Mouse (Mus musculus) stomach, embryonic 14.5 days (tissue): ENCODE measurements around the gene Ift88. TPM values are rescaled to one million over a fixed set of nuclear protein-coding genes. Genes with fewer than 3 reads are reported as not detected.
"Not testable (repeated sequence)": the region's sequence is repeated elsewhere in the genome, so short reads cannot be mapped to it uniquely, and the experiment has no call there.

Source experiments
- ATAC-seq: fragments of 200-750 bp; cut with Nextera tagmentation; 2 replicates; pipeline ENCODE4 v1.8.0; 2017; ENCODE audit warnings: low read depth, moderate TSS enrichment; ENCODE audit not compliant: insufficient number of reproducible peaks, insufficient read depth, low FRiP score
- H3K27ac ChIP-seq: fragments of 300-500 bp; sonication (generic); 2 replicates; pipeline ENCODE4 v1.5.1; 2014; ENCODE audit warnings: mild to moderate bottlenecking, low read length, moderate library complexity, mixed read lengths
- H3K27me3 ChIP-seq: fragments of 300-500 bp; sonication (generic); 2 replicates; pipeline ENCODE4 v1.6.1; 2014; ENCODE audit warnings: low read length, control low read depth, mixed read lengths; ENCODE audit not compliant: control insufficient read depth, insufficient read depth
- H3K36me3 ChIP-seq: fragments of 300-500 bp; sonication (generic); 2 replicates; pipeline ENCODE4 v1.6.1; 2014; ENCODE audit warnings: mild to moderate bottlenecking, control low read depth, low read length, moderate library complexity, mixed read lengths; ENCODE audit not compliant: control insufficient read depth, insufficient read depth
- H3K4me1 ChIP-seq: fragments of 300-500 bp; sonication (generic); 2 replicates; pipeline ENCODE4 v1.6.1; 2014; ENCODE audit warnings: low read length, control low read depth, mixed read lengths; ENCODE audit not compliant: control insufficient read depth, insufficient read depth
- H3K4me2 ChIP-seq: fragments of 300-500 bp; sonication (generic); replicated peaks from 2 replicates; pipeline ENCODE4 v1.6.1; 2014; ENCODE audit warnings: low read depth, low read length, control low read depth
- H3K4me3 ChIP-seq: fragments of 300-500 bp; sonication (generic); 2 replicates; pipeline ENCODE4 v1.5.1; 2014; ENCODE audit warnings: low read depth, low read length, control low read depth
- H3K9ac ChIP-seq: fragments of 300-500 bp; sonication (generic); replicated peaks from 2 replicates; pipeline ENCODE4 v1.6.1; 2014; ENCODE audit warnings: low read depth, mild to moderate bottlenecking, control low read depth, low read length, moderate library complexity, mixed read lengths
- H3K9me3 ChIP-seq: fragments of 300-500 bp; sonication (generic); 2 replicates; pipeline ENCODE4 v1.6.1; 2016; ENCODE audit warnings: low read depth, low read length, control low read depth; ENCODE audit not compliant: control insufficient read depth
- WGBS: fragments of 180-500 bp; shearing (Covaris S2); extraction: QIAGEN DNeasy Blood & Tissue Kit; methylation state at CpG from one replicate; pipeline ENCODE4 v1.1.7; 2014; 5-methylcytosine and 5-hydroxymethylcytosine counted together
- polyA plus RNA-seq: library from polyadenylated mRNA; unstranded; fragments of >200 nt; fragmentation: Nextera tagmentation; extraction: Ambion mirVana; gene quantifications from 2 replicates; pipeline ENCODE4 v1.2.1, GENCODE M21; 2014

The Ift88 gene
- polyA plus RNA-seq, 1 experiment from 2014 or later, result 22.8 TPM

DNA sequence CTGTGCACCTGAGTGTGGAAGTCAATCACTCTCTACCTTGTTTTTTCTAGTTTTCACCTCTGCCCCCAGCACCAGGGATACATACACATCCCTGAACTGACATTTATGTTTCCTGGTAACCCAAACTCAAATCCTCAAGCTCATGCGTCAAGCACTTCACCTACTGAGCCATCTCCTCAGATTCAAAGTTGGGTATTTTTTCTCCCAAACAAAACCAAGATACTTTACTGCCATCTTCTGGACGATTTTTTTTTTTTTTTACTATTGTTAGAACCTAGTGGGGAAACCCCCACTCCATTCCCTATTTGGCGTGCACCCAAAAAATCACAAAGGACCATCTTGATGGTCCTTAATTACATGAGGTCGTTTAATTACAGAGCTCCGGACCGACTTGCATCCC lies 14.8 kb upstream of the Ift88 start:
- Histone ChIP-seq H3K9me3 (no peaks in the 10 kb centered on the region), H3K27me3 (no peaks in the 10 kb centered on the region), H3K36me3 (no peaks in the 10 kb centered on the region), H3K4me1 (0 out of 2 replicates have a peak, but pooled peaks cover 4% of the 10 kb centered on the region), H3K4me3 (no peak overlapping the region), H3K27ac (no peak overlapping the region), H3K9ac (no peak overlapping the region), H3K4me2 (no peak overlapping the region)
- no peak for ATAC-seq
- WGBS, result 25% methylated on average over 6 of the region's 6 CpGs

DNA sequence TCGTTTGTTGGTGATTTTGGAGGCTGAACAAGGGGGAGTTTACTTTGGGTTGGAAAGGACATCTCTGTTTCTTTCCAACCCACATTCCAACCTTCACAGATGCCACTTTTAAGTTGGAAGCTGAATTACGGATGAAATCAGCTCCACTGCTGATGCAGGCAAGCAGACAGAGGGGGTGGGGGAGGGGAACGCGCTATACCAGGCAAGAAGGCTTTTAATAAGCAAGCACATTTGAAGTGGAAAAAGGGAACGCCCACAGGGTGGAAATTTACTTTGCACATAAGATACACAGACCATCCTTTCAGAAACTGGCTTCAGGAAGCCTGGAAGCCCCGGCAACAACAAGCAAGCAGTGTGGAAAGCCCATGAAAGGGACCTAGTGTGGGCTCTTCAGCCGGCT lies 11.7 kb upstream of the Ift88 start:
- Histone ChIP-seq H3K4me1 (0 out of 2 replicates have a peak, but pooled peaks cover 4% of the 10 kb centered on the region), H3K36me3 (no peaks in the 10 kb centered on the region), H3K9ac (no peak overlapping the region), H3K4me3 (no peak overlapping the region), H3K4me2 (no peak overlapping the region), H3K27ac (no peak overlapping the region), H3K9me3 (no peaks in the 10 kb centered on the region), H3K27me3 (no peaks in the 10 kb centered on the region)
- no peak for ATAC-seq
- 49% methylated on average over 7 of the region's 7 CpGs for WGBS

DNA sequence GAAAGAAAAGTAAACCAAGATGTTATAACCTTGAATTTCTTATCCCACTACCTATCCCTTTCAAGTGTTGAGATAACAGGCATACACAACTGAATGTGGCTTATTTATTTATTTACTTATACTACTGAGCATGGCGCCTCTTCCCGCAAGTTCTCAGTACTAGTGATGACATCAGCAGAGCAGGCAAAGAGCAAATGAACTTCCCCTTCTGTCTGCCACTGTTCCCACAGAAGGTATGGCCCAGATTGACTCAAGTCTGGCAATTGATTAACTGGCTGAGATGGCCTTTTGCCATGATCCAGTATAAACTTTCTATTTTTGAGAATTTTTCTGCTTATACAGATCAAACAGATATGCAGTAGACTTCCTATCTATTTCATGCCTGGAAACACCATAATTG lies 6.7 kb upstream of the Ift88 start:
- no peaks in the 10 kb centered on the region for H3K4me1 ChIP-seq
- no peak for ATAC-seq
- no peak overlapping the region for H3K4me3 ChIP-seq
- no peaks in the 10 kb centered on the region for H3K36me3 ChIP-seq
- H3K9ac ChIP-seq, result no peak overlapping the region
- H3K27ac ChIP-seq, result no peak overlapping the region
- no peak overlapping the region for H3K4me2 ChIP-seq
- H3K27me3 ChIP-seq, result no peaks in the 10 kb centered on the region
- WGBS, result 81% methylated on average over 2 of the region's 2 CpGs
- no peaks in the 10 kb centered on the region for H3K9me3 ChIP-seq

DNA sequence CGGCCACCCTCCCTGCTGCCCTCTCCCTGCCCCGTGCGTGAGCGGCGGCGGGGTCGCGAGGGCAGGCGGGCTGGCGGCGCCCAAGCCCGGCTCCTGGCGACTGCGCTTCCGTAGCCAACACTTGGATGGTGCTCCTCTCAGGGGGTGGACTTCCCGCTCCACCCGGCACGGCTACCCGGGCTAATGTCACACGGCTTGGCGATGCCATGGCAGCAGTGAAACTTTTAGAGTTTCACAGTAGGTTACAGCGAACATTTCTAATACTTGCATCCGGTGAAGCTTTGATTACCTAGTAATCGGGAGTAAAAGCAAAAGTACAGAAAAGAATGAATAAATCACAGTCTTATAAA lies 325 bp downstream of the Ift88 start:
- peak overlapping the region; percentile 55 for H3K4me2 ChIP-seq

DNA sequence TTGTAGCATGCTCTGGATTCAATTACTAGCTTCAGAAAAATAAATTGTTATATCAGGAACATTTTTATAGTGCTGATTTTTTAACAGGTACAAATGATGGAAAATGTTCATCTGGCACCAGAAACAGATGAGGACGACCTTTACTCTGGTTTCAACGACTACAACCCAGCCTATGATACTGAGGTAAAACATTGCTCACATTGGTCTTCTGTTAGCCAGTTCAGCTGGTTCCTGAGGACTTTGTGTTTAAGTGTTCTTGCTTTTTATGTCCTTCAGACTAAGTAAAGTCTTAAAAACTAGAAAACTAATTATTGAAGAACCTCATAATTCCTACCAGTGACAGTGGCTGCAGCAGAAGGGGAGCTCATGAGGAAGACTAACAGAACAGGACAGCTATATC lies 6.6 kb downstream of the Ift88 start:
- Histone ChIP-seq H3K4me2 (no peak overlapping the region), H3K27ac (no peak overlapping the region), H3K9ac (no peak overlapping the region), H3K27me3 (no peaks in the 10 kb centered on the region), H3K4me1 (no peaks in the 10 kb centered on the region), H3K4me3 (no peak overlapping the region), H3K9me3 (no peaks in the 10 kb centered on the region), H3K36me3 (no peaks in the 10 kb centered on the region)
- WGBS, result 73% methylated on average over 2 of the region's 2 CpGs
- no peak for ATAC-seq

More for the DNA sequence above, 325 bp downstream of the Ift88 start:
- Histone ChIP-seq H3K27ac (no peak overlapping the region; the same call in 1 of the 2 replicates), H3K4me3 (peak overlapping the region; percentile 52), H3K36me3 (no peaks in the 10 kb centered on the region), H3K4me1 (no peaks in the 10 kb centered on the region), H3K27me3 (no peaks in the 10 kb centered on the region), H3K9me3 (no peaks in the 10 kb centered on the region), H3K9ac (peak overlapping the region; percentile 51)
- WGBS, result 1% methylated on average over 24 of the region's 24 CpGs
- no peak for ATAC-seq

DNA sequence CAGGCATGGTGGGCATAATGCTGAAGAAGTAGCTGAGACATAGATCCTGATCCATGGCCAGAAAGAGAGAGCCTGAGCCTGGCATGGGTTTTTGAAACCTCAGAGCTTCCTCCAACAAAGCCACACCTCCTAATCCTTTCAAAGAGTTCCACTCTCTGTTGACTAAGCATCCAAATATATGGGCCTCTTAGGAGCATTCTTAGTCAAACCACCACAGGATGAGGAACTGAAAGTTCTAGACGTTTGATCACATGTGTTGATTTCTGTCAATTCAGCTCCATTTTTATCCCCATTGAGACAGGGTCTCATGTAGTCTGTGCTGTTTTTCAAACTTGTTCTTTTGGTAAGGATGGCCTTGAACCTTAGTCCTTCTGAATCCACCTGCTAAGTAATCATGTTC lies 28.7 kb downstream of the Ift88 start:
- no peak for ATAC-seq
- no peaks in the 10 kb centered on the region; the same call in 1 of the 2 replicates for H3K36me3 ChIP-seq
- no peak overlapping the region for H3K4me2 ChIP-seq
- no peaks in the 10 kb centered on the region for H3K4me1 ChIP-seq
- no peak overlapping the region for H3K4me3 ChIP-seq
- WGBS, result 88% methylated on average over 1 of the region's 1 CpGs
- no peaks in the 10 kb centered on the region for H3K9me3 ChIP-seq
- H3K9ac ChIP-seq, result no peak overlapping the region
- no peaks in the 10 kb centered on the region for H3K27me3 ChIP-seq
- no peak overlapping the region for H3K27ac ChIP-seq

DNA sequence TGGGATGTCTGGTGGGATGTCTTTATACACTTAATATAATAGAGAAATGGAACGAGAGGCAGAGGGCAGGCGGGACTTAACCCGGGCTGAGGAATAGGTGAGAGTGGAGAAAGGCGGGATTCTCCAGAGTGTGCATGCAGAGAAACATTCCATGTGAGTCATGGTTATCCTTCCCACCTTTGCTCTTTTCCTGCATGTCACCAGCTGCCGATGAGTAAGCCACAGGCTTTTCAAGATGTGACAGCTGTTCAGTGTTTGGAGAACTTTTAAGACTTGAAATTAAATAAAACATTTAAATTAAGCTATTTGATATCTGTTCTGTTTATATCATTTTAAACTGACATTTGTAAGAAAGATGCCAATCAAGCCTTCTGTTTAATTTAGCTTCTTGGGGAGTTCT lies 36.0 kb downstream of the Ift88 start:
- ATAC-seq, result no peak
- 75% methylated on average over 5 of the region's 5 CpGs for WGBS
- Histone ChIP-seq H3K9ac (no peak overlapping the region), H3K27ac (no peak overlapping the region), H3K9me3 (no peaks in the 10 kb centered on the region), H3K4me3 (no peak overlapping the region), H3K27me3 (no peaks in the 10 kb centered on the region), H3K4me2 (no peak overlapping the region), H3K36me3 (no peaks in the 10 kb centered on the region), H3K4me1 (no peaks in the 10 kb centered on the region)

DNA sequence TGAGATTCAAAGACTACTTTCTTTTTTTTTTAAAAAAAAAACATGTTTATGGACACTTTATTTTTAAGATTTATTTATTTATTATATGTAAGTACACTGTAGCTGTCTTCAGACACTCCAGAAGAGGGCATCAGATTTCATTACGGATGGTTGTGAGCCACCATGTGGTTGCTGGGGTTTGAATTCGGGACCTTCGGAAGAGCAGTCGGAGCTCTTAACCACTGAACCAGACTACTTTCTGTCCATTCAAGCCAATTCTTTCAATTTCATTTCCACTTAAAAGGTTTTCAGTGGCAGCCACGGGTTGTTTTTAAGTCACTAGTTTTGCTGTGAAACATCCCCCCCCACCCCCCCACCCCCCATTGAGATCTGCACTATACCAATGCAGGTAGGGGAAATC lies 36.5 kb downstream of the Ift88 start:
- 73% methylated on average over 5 of the region's 5 CpGs for WGBS

DNA sequence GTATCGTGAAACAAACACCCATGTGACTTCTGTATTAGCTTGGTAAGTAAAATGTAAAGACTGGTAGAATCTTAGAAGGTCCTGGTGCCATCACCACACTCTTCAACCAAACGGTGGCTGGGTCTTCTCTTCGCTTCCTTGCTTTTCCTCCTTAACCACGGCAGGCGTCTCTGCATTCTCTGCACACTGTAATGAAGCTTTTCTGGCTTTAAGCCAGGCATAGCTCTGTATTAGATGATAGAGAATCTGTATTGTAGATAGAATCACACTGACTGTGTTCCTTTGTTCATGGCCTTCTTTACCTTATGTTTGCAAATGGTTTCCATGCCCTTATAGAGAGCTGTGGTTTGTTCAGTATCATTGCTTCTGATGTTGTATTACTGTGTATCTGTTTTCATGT lies 39.0 kb downstream of the Ift88 start:
- Histone ChIP-seq H3K27ac (no peak overlapping the region), H3K4me2 (no peak overlapping the region), H3K9ac (no peak overlapping the region), H3K4me3 (no peak overlapping the region), H3K27me3 (no peaks in the 10 kb centered on the region), H3K9me3 (no peaks in the 10 kb centered on the region), H3K4me1 (no peaks in the 10 kb centered on the region), H3K36me3 (no peaks in the 10 kb centered on the region)
- ATAC-seq, result no peak
- 72% methylated on average over 5 of the region's 5 CpGs for WGBS

More for the DNA sequence above, 36.5 kb downstream of the Ift88 start:
- H3K27me3 ChIP-seq, H3K36me3 ChIP-seq, H3K27ac ChIP-seq, H3K9me3 ChIP-seq, ATAC-seq, H3K4me3 ChIP-seq, H3K4me1 ChIP-seq, H3K9ac ChIP-seq, H3K4me2 ChIP-seq: not testable (repeated sequence)
